In genomic region chr13:14574128-14574527, GRCm38 (mm10) we compare ENCODE assay signal across 36 mouse cellular contexts. TPM values are rescaled to one million over a fixed set of nuclear protein-coding genes. Genes with fewer than 3 reads are reported as not detected.
"Had no signal": no experiment of that assay in that cellular context is flagged by ENCODE, and none has a peak within 500 bp of the region (broad histone marks: within the 10 kb centered on the region; RNA-seq: fewer than 3 reads in every experiment).

No protein-coding gene starts in this region.

- H3K36me3 ChIP-seq: heart, embryonic 12.5 days; heart, embryonic 13.5 days; heart, embryonic 15.5 days; hindbrain, embryonic 10.5 days; hindbrain, embryonic 12.5 days; hindbrain, embryonic 13.5 days; hindbrain, embryonic 15.5 days; intestine, embryonic 15.5 days; kidney, embryonic 15.5 days had no signal

- H3K9me3 ChIP-seq: heart, embryonic 15.5 days; hindbrain, embryonic 15.5 days; intestine, embryonic 15.5 days; kidney, embryonic 15.5 days had no signal

- H3K27ac ChIP-seq: heart, embryonic 13.5 days; heart, embryonic 15.5 days; hindbrain, embryonic 10.5 days; hindbrain, embryonic 12.5 days; hindbrain, embryonic 13.5 days; hindbrain, embryonic 14.5 days; hindbrain, embryonic 15.5 days; hindbrain, postnatal 0 days; intestine, embryonic 15.5 days; kidney, embryonic 15.5 days; kidney, postnatal 0 days; layer of hippocampus, adult 2 months; left cerebral cortex, adult 2 months had no signal

- H3K4me3 ChIP-seq: heart, embryonic 12.5 days; heart, embryonic 13.5 days; heart, embryonic 15.5 days; hindbrain, embryonic 10.5 days; hindbrain, embryonic 12.5 days; hindbrain, embryonic 13.5 days; hindbrain, embryonic 15.5 days; intestine, embryonic 15.5 days; kidney, embryonic 15.5 days; layer of hippocampus, adult 2 months; left cerebral cortex, adult 2 months had no signal

- ATAC-seq: hindbrain, embryonic 16.5 days; hindbrain, postnatal 0 days; inflammation-experienced regulatory T-cells, adult 6 months; intestine, embryonic 15.5 days; intestine, embryonic 16.5 days; intestine, postnatal 0 days had no signal

- H3K4me2 ChIP-seq: heart, embryonic 12.5 days; heart, embryonic 13.5 days; heart, embryonic 15.5 days; hindbrain, embryonic 12.5 days; hindbrain, embryonic 13.5 days; hindbrain, embryonic 14.5 days; hindbrain, embryonic 15.5 days; intestine, embryonic 15.5 days; kidney, embryonic 15.5 days had no signal

- H3K9ac ChIP-seq: heart, embryonic 12.5 days; heart, embryonic 13.5 days; heart, embryonic 15.5 days; hindbrain, embryonic 12.5 days; hindbrain, embryonic 13.5 days; hindbrain, embryonic 14.5 days; hindbrain, embryonic 15.5 days; intestine, embryonic 15.5 days; kidney, embryonic 15.5 days had no signal

- H3K27me3 ChIP-seq: heart, embryonic 12.5 days; heart, embryonic 13.5 days; heart, embryonic 15.5 days; hindbrain, embryonic 12.5 days; hindbrain, embryonic 13.5 days; hindbrain, embryonic 15.5 days; intestine, embryonic 15.5 days; kidney, embryonic 15.5 days had no signal

- H3K4me1 ChIP-seq: heart, embryonic 12.5 days; heart, embryonic 13.5 days; heart, embryonic 15.5 days; hindbrain, embryonic 10.5 days; hindbrain, embryonic 12.5 days; hindbrain, embryonic 13.5 days; hindbrain, embryonic 15.5 days; intestine, embryonic 15.5 days; kidney, embryonic 15.5 days had no signal

- DNase-seq: heart, postnatal 10 days; heart, postnatal 14 days; heart, postnatal 36 days; heart, postnatal 4 days; kidney, adult 11 months; kidney, adult 18-20 months; kidney, adult 2 months; kidney, adult 8-10 months; kidney, adult 9 months; kidney, postnatal 10 days; kidney, postnatal 14 days; kidney, postnatal 25 days; kidney, postnatal 36 days; kidney, postnatal 4 days; layer of hippocampus, adult 9-11 months; layer of hippocampus, postnatal 36 days had no signal

RNA-seq across cellular contexts. Expression of gene Hecw1, which starts 51.1 kb away (rescaled TPM):
- total RNA-seq: hematopoietic stem cell, adult 5-6 weeks had no signal
- polyA plus RNA-seq: kidney, embryonic 14.5 days had no signal
